Mouse (Mus musculus): ENCODE data around the gene B3gnt2.
A peak's percentile ranks its signal among the peaks of the same experiment; 100 is the strongest.
"Not testable (repeated sequence)": the region's sequence is repeated elsewhere in the genome, so short reads cannot be mapped to it uniquely, and the experiment has no call there.

The B3gnt2 gene

DNA sequence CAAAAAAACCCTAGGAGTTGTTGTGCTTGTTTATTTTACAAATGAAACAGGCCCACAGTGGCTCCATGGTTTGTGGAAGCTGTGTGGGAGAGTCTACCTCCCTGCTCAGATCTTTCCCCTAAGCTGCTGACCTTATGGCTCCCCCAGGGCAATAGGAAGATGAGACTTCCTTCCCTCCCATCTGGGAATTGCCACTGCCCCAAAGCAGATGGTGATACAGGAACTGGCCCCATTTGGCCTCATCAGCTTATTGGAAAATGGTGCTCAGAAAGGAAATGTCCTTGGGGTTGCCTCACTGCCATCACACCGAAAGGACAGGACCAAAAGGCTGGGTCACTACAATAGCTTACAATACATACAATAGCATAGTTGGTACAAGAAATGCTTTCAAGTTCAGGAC is 97.7 kb downstream of the B3gnt2 start:
- no peak for DNase-seq

DNA sequence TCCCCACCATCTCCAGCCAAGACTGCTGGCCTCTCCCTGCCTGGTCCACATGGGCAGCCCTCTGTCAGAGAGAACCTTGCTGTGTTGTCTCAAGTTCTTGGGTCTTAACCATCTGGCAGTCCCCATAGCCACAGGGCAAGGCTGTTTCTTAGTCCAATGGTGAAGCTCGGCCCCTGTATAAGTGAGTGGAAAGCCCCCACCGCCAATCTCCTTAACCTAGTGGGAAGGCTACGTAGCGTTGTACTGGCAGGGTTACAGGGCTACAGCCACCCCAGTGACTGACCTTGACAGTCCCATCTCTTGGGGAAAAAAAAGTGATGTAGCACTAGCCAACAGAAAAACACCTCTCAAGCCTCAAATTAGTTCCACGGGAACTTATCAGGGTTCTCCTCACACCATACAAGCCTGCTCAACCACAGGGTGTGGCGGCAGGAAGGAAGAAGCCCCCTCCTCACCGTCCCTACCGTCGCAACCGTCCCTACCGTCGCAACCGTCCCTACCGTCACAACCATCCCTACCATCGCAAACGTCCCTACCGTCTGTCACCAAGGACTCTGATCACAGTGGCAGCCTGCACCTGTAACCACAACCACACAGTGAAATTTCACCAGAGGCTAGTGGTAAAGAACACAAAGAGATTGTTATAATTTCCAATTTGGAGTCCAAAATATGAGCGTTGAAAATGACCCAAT is 98.4 kb downstream of the B3gnt2 start:
- no peak for DNase-seq

- DNase-seq = peak; percentile 1
Observed at GRCm38 (mm10) chr11:22759783-22760182, 101.0 kb downstream of the B3gnt2 start.

- no peak for DNase-seq
Observed at GRCm38 (mm10) chr11:22756168-22756980, 104.4 kb downstream of the B3gnt2 start.

GRCm38 (mm10) chr11:22755180-22755579 is 105.6 kb downstream of the B3gnt2 start:
- DNase-seq = no peak

- DNase-seq = no peak
Observed at GRCm38 (mm10) chr11:22752596-22752995, 108.2 kb downstream of the B3gnt2 start.

GRCm38 (mm10) chr11:22751592-22751991 is 109.2 kb downstream of the B3gnt2 start:
- no peak for DNase-seq

DNA sequence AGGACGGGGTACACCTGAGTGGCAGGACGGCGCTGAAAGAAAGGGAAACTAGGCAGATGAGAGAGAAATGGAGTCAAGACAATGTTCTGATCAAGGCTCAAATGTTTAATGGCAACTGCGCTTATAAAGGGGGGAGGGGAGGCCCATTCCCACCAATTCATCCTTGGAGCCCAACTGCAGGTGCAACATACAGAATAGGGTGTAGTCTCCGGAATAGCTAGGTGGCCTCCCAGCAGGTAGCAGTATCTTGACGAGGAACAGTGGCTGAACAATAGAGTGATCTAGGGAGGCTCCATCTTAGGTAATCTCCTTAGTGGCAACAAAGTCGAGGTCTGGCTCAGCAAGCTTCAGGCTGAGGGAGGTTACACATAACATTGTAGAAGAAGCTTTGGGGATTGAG is 113.4 kb downstream of the B3gnt2 start:
- no peak for DNase-seq

DNA sequence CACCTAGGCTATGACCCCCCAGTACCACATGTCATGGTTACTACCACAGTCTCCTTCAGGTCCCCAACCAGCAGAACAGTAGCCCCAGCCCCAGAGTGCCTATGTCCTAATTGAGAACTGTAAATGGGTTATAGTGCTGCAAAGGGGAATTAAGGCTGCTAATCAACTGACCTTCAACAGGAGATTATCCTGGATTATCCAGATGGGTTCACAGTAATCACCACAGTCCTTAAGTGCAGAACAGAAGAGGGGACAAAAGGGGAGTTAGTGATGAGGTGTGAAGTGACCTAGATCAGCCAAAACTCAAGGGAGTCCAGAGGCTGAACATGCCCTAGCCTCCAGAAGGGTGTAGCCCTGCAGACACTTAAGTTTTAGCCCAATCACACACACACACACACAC is 115.4 kb downstream of the B3gnt2 start:
- no peak for DNase-seq

- DNase-seq = no peak
Observed at GRCm38 (mm10) chr11:22743561-22744269, 117.0 kb downstream of the B3gnt2 start.

DNA sequence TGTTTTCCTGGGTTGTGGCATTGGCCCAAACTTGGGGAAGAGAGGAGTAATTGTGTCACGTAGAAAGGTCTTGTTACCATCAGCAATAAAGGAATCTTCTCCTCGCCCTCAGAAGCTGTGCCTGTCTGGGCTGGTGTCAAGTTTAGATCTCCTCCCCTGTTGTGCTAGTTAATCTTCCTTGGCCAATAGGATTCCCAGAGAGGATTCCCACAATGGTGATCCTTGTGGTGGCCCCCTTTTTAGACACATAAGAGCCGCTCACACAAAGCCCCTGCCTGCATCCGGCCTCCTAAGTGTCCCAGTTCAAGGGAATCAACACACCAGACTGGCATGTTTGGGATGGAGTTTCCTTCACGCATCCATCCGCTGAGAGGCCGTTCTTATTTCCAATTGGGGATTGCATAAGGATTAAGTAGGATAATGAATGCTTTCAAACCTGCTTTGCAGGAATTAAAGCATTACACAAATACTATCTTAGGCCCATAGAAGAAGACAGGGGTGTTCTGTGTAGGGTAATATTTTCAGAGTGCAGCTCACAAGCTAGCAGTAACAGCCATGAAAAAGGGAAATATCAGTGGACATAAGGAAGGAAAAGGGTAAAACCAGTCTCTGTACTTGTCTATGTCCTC is 118.6 kb downstream of the B3gnt2 start:
- no peak for DNase-seq

DNA sequence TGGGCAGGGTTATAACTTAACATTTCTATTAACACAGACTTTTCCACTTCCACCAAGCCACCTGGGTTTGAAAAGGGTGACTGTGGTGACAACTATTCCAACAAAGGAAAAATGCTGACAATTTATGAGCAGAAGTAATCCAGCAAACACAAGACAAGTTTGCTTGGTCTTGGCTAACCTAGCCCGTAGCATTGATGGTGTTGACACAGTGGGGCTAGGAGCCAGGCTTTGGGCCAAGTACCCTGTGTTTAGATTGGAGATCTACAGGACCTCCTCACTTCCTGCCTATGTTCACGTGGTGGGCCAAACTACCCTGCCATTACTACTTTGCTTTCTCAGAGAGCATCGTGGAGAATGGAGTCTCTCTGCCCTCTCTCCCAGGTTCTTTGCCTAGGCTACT is 119.3 kb downstream of the B3gnt2 start:
- DNase-seq = no peak

GRCm38 (mm10) chr11:22739497-22740288 is 121.1 kb downstream of the B3gnt2 start:
- no peak for DNase-seq

GRCm38 (mm10) chr11:22736521-22737225 is 124.1 kb downstream of the B3gnt2 start:
- DNase-seq = no peak

DNA sequence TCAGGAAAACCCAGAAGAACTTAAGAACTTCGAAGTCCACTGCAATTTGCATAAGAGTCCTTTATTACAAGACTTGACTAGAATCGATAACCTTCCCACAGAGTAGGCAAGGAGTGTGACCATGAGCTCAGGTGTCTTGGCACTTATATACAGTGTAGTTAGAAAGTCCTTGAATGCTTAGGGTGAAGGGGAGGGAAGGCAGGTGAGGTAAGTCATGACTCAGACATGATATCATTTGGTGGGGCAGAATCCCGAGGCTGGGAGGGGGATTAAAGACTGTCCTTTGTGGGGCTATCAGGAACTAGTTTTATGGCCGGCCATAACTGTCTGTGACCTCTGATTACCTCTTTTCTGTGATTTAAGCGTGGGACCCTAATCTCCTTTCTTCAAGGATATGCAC is 125.6 kb downstream of the B3gnt2 start:
- not testable (repeated sequence) for DNase-seq

GRCm38 (mm10) chr11:22733936-22734335 is 126.8 kb downstream of the B3gnt2 start:
- DNase-seq = no peak

GRCm38 (mm10) chr11:22732907-22733306 is 127.9 kb downstream of the B3gnt2 start:
- DNase-seq = no peak

DNA sequence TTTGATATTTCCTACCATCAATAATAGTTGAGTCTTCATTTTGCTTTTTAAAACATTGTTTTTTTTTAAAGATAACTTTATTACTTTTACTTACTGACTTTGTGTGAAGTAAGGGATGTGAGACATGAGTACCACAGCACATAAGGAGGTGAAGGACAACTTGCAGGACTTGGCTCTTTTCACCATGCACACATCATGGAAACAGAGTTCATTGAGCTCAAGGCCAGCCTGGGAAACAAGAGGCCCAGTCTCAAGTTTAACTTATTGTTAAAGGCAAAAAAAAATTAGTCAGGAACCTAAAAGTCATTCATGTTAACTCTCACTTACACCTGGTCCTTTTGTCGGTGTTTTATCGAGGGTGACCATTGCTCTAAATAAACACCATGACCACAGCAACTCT is 137.7 kb downstream of the B3gnt2 start:
- DNase-seq = no peak

- no peak for DNase-seq
Observed at GRCm38 (mm10) chr11:22720096-22720495, 140.7 kb downstream of the B3gnt2 start.

DNA sequence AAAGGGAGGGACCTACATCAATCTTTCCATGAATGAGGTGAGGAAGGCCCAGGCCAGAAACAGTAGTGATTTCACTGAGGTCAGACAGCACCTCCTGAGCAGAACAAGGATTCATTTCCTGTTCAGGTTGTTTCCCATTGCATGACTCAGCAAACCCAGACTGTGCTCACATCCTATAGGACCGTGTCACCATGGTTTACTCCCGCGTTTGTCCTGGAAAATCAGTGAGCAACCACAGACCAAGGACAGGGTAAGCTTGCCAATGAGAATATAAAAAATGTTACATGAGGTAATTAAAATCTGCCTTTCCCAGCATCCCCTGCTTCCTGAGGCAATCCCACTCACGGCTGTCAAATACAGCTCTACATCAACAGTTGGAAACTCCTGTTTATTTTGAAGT is 141.2 kb downstream of the B3gnt2 start:
- DNase-seq = no peak

GRCm38 (mm10) chr11:22718036-22718435 is 142.7 kb downstream of the B3gnt2 start:
- no peak for DNase-seq

- no peak for DNase-seq
Observed at GRCm38 (mm10) chr11:22711327-22711726, 149.4 kb downstream of the B3gnt2 start.

All from kidney, postnatal 10 days (tissue).